28 mouse cellular contexts compared by ENCODE assay signal in the genomic region with DNA sequence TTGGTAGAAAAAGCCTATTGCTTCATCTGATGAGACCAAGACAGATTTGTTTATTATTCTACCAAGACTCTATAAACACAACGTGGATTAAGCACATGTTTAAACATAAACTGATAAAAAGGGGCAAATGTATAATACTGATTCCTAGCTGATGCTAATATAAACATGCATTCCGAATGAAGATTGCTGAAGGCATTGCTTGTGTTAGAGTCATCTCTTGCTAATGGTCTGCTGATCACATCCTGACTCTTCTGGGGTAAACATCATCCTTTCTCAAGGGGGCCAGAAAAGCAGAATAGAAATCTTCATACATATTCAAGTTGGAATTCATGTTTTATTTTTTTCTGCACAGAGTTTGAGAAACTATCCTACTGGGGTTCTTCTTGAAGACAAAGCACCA.
"Had no signal": no experiment of that assay in that cellular context is flagged by ENCODE, and none has a peak within 500 bp of the region (broad histone marks: within the 10 kb centered on the region; RNA-seq: fewer than 3 reads in every experiment).

No protein-coding gene starts in this region.

- H3K27ac ChIP-seq: embryonic facial prominence, embryonic 10.5 days; embryonic facial prominence, embryonic 12.5 days; embryonic facial prominence, embryonic 13.5 days; embryonic facial prominence, embryonic 15.5 days; forebrain, embryonic 10.5 days; forebrain, embryonic 12.5 days; forebrain, embryonic 13.5 days; forebrain, embryonic 15.5 days; gastrocnemius, adult 2 months had no signal

- H3K9me3 ChIP-seq: embryonic facial prominence, embryonic 12.5 days; embryonic facial prominence, embryonic 15.5 days; forebrain, embryonic 12.5 days; forebrain, embryonic 13.5 days; forebrain, embryonic 15.5 days had no signal

- H3K27me3 ChIP-seq: embryonic facial prominence, embryonic 12.5 days; embryonic facial prominence, embryonic 13.5 days; embryonic facial prominence, embryonic 15.5 days; forebrain, embryonic 12.5 days; forebrain, embryonic 13.5 days; forebrain, embryonic 15.5 days had no signal

- H3K4me1 ChIP-seq: embryonic facial prominence, embryonic 10.5 days; embryonic facial prominence, embryonic 12.5 days; embryonic facial prominence, embryonic 13.5 days; embryonic facial prominence, embryonic 15.5 days; forebrain, embryonic 10.5 days; forebrain, embryonic 12.5 days; forebrain, embryonic 13.5 days; forebrain, embryonic 15.5 days had no signal

- H3K4me2 ChIP-seq: embryonic facial prominence, embryonic 12.5 days; embryonic facial prominence, embryonic 13.5 days; embryonic facial prominence, embryonic 15.5 days; forebrain, embryonic 12.5 days; forebrain, embryonic 13.5 days; forebrain, embryonic 15.5 days had no signal

- DNase-seq: cerebellum, adult 2 months; cerebellum, adult 8-10 months; cerebellum, adult 9-10 months; cerebellum, adult 9-11 months; cerebellum, postnatal 10 days; cerebellum, postnatal 14 days; cerebellum, postnatal 25 days; cerebellum, postnatal 36 days; embryo, embryonic 11 days; forebrain, postnatal 0 days; gastrocnemius, adult 2 months; gastrocnemius, postnatal 10 days; gastrocnemius, postnatal 14 days; gastrocnemius, postnatal 25 days; gastrocnemius, postnatal 36 days; heart, adult 11 months; heart, adult 18-20 months had no signal

- H3K9ac ChIP-seq: embryonic facial prominence, embryonic 12.5 days; embryonic facial prominence, embryonic 13.5 days; embryonic facial prominence, embryonic 15.5 days; forebrain, embryonic 12.5 days; forebrain, embryonic 13.5 days; forebrain, embryonic 15.5 days; forebrain, postnatal 0 days had no signal

- ATAC-seq: forebrain, embryonic 13.5 days; forebrain, embryonic 14.5 days; forebrain, embryonic 15.5 days; forebrain, embryonic 16.5 days; forebrain, postnatal 0 days had no signal

- H3K4me3 ChIP-seq: embryonic facial prominence, embryonic 10.5 days; embryonic facial prominence, embryonic 12.5 days; embryonic facial prominence, embryonic 13.5 days; embryonic facial prominence, embryonic 15.5 days; erythroblast, embryonic 14.5 days; forebrain, embryonic 10.5 days; forebrain, embryonic 12.5 days; forebrain, embryonic 13.5 days; forebrain, embryonic 15.5 days; gastrocnemius, adult 2 months had no signal

- H3K36me3 ChIP-seq: embryonic facial prominence, embryonic 10.5 days; embryonic facial prominence, embryonic 12.5 days; embryonic facial prominence, embryonic 13.5 days; embryonic facial prominence, embryonic 15.5 days; forebrain, embryonic 10.5 days; forebrain, embryonic 12.5 days; forebrain, embryonic 15.5 days had no signal
